In the genomic region with DNA sequence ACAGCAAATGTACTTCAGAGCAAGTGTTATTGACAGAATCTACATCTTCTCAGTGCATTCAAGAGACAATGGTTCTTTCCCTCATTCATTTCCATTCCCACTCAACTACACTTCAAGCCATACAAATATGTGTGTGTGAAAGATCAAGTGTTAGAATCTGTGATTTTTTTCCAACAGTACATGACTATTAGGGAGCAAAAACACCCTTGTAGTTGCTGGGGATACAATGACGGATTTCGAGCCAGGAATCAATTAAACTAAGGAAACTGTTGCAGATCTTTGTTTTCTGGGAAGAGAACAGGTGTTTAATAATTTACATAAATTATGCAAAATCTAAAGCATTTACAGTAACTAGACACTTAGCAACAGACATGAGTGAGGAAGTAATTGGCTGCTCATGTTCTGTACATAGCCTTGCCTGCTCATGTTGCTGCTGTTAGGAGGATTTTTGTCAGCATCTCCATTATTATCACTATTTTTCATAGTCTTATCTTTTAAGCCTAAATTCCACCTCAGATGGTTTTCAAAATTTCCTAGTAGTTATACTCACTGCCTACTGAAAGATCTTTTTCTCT, we compare ENCODE assay signal across 18 mouse cellular contexts.
"Had no signal": no experiment of that assay in that cellular context is flagged by ENCODE, and none has a peak within 500 bp of the region (broad histone marks: within the 10 kb centered on the region; RNA-seq: fewer than 3 reads in every experiment).

No protein-coding gene starts in this region.

- H3K27me3 ChIP-seq: midbrain, embryonic 12.5 days; neural tube, embryonic 13.5 days; neural tube, embryonic 15.5 days had no signal

- ATAC-seq: midbrain, embryonic 16.5 days had no signal

- H3K9ac ChIP-seq: lung, embryonic 14.5 days; midbrain, embryonic 12.5 days; neural tube, embryonic 13.5 days; neural tube, embryonic 15.5 days had no signal

- H3K27ac ChIP-seq: midbrain, embryonic 10.5 days; midbrain, embryonic 12.5 days; neural tube, embryonic 13.5 days; neural tube, embryonic 15.5 days had no signal

- H3K4me1 ChIP-seq: midbrain, embryonic 10.5 days; midbrain, embryonic 12.5 days; neural tube, embryonic 13.5 days; neural tube, embryonic 15.5 days had no signal

- H3K4me2 ChIP-seq: lung, embryonic 14.5 days; midbrain, embryonic 12.5 days; neural tube, embryonic 13.5 days; neural tube, embryonic 15.5 days had no signal

- H3K9me3 ChIP-seq: midbrain, embryonic 10.5 days; midbrain, embryonic 12.5 days; neural tube, embryonic 13.5 days; neural tube, embryonic 15.5 days had no signal

- DNase-seq: lung, embryonic 14.5 days; lung, postnatal 10 days; lung, postnatal 4 days; midbrain, embryonic 14.5 days; retina, postnatal 1 day; right cerebral cortex, adult 18-20 months; right cerebral cortex, postnatal 25 days; right cerebral cortex, postnatal 4 days; spleen, adult 18-20 months; thymus, adult 18-20 months; thymus, postnatal 14 days; thymus, postnatal 36 days had no signal

- H3K4me3 ChIP-seq: midbrain, embryonic 10.5 days; midbrain, embryonic 12.5 days; myocyte; neural tube, embryonic 13.5 days; neural tube, embryonic 15.5 days had no signal

- H3K36me3 ChIP-seq: midbrain, embryonic 10.5 days; midbrain, embryonic 12.5 days; neural tube, embryonic 13.5 days; neural tube, embryonic 15.5 days had no signal
